Mouse (Mus musculus) T-cell, adult 2 months (primary cell): ENCODE data around the gene Ccnd3.

ENCODE experiments used
- DNase-seq: peaks from one replicate; pipeline ENCODE4 v3.0.0; 2022; ENCODE audit warnings: low spot score

The Ccnd3 gene

GRCm38 (mm10) chr17:47504941-47505346 is at the start of gene Ccnd3:
TSS of gene Ccnd3 (plus strand) at chr17:47505051.
- peak; percentile 82 for DNase-seq

GRCm38 (mm10) chr17:47458310-47458709 is 46.5 kb upstream of the Ccnd3 start:
- DNase-seq: no peak

GRCm38 (mm10) chr17:47458936-47459335 is 45.9 kb upstream of the Ccnd3 start:
- no peak for DNase-seq

GRCm38 (mm10) chr17:47459341-47459919 is 45.4 kb upstream of the Ccnd3 start:
- DNase-seq: no peak

GRCm38 (mm10) chr17:47461688-47462087 is 43.2 kb upstream of the Ccnd3 start:
- no peak for DNase-seq

- no peak for DNase-seq
These were observed 42.6 kb upstream of the Ccnd3 start for GRCm38 (mm10) chr17:47462209-47462608.

GRCm38 (mm10) chr17:47462728-47463388 is 42.0 kb upstream of the Ccnd3 start:
- DNase-seq: no peak

- no peak for DNase-seq
These were observed 40.4 kb upstream of the Ccnd3 start for GRCm38 (mm10) chr17:47464248-47464965.

- no peak for DNase-seq
These were observed 39.8 kb upstream of the Ccnd3 start for GRCm38 (mm10) chr17:47465016-47465415.

GRCm38 (mm10) chr17:47466284-47466683 is 38.6 kb upstream of the Ccnd3 start:
- DNase-seq: no peak

GRCm38 (mm10) chr17:47467659-47468058 is 37.2 kb upstream of the Ccnd3 start:
- no peak for DNase-seq

- no peak for DNase-seq
These were observed 36.8 kb upstream of the Ccnd3 start for GRCm38 (mm10) chr17:47468063-47468462.

- no peak for DNase-seq
These were observed 36.4 kb upstream of the Ccnd3 start for GRCm38 (mm10) chr17:47468466-47468865.

- DNase-seq: no peak
These were observed 35.2 kb upstream of the Ccnd3 start for GRCm38 (mm10) chr17:47469642-47470041.

GRCm38 (mm10) chr17:47470121-47470520 is 34.7 kb upstream of the Ccnd3 start:
- no peak for DNase-seq

- DNase-seq: no peak
These were observed 34.2 kb upstream of the Ccnd3 start for GRCm38 (mm10) chr17:47470686-47471085.

GRCm38 (mm10) chr17:47472435-47473350 is 32.2 kb upstream of the Ccnd3 start:
- no peak for DNase-seq

- peak; percentile 65 for DNase-seq
These were observed 31.3 kb upstream of the Ccnd3 start for GRCm38 (mm10) chr17:47473434-47473974.

- no peak for DNase-seq
These were observed 30.6 kb upstream of the Ccnd3 start for GRCm38 (mm10) chr17:47474250-47474649.

- no peak for DNase-seq
These were observed 29.7 kb upstream of the Ccnd3 start for GRCm38 (mm10) chr17:47475181-47475580.

- no peak for DNase-seq
These were observed 29.1 kb upstream of the Ccnd3 start for GRCm38 (mm10) chr17:47475714-47476113.

GRCm38 (mm10) chr17:47479887-47480286 is 25.0 kb upstream of the Ccnd3 start:
- no peak for DNase-seq
